ENCODE assay signal across 12 mouse cellular contexts in genomic region chr4:147399505-147399904, GRCm38 (mm10). TPM values are rescaled to one million over a fixed set of nuclear protein-coding genes. Genes with fewer than 3 reads are reported as not detected.
DNase-seq lines count a peak whose midpoint lies in the region; ATAC-seq and TF ChIP-seq lines count a peak whose summit lies in the region.
"Not testable (repeated sequence)": the region's sequence is repeated elsewhere in the genome, so short reads cannot be mapped to it uniquely, and the experiment has no call there.
"Had no signal": no experiment of that assay in that cellular context is flagged by ENCODE, and none has a peak within 500 bp of the region (broad histone marks: within the 10 kb centered on the region; RNA-seq: fewer than 3 reads in every experiment).

No protein-coding gene starts in this region.

- not testable (repeated sequence) for H3K27ac ChIP-seq in limb, embryonic 11.5 days (replicated peaks; ENCODE audit: low read depth, low read length); testis, adult 2 months (ENCODE audit: control insufficient read depth, insufficient read depth, low read depth, low read length)

- TF ChIP-seq POLR2A in testis, adult 2 months (IDR thresholded peaks at IDR 0.05; ENCODE audit: control insufficient read depth, low read depth, low read length) = not testable (repeated sequence)

- H3K4me1 ChIP-seq in limb, embryonic 11.5 days (ENCODE audit: control insufficient read depth, insufficient read depth, low read length); testis, adult 2 months (ENCODE audit: control insufficient read depth, insufficient read depth, low read length): not testable (repeated sequence)

- not testable (repeated sequence) for H3K9ac ChIP-seq in limb, embryonic 11.5 days (ENCODE audit: low read length)

- not testable (repeated sequence) for TF ChIP-seq CTCF in testis, adult 2 months (IDR thresholded peaks at IDR 0.05; ENCODE audit: control insufficient read depth, insufficient read depth, insufficient replicate concordance, low read depth, low read length)

- not testable (repeated sequence) for H3K27me3 ChIP-seq in limb, embryonic 11.5 days (ENCODE audit: control insufficient read depth, insufficient read depth, low read length); testis, adult 2 months (ENCODE audit: control insufficient read depth, insufficient read depth, low read length)

- not testable (repeated sequence) for H3K4me3 ChIP-seq in limb, embryonic 11.5 days (ENCODE audit: low read depth, low read length)
- peak overlapping the region; percentile 1; the same call in 1 of the 2 replicates for H3K4me3 ChIP-seq in testis, adult 2 months (ENCODE audit: control insufficient read depth, low read depth, low read length)

- not testable (repeated sequence) for H3K4me2 ChIP-seq in limb, embryonic 11.5 days (ENCODE audit: low read depth, severe bottlenecking)

- not testable (repeated sequence) for ATAC-seq in limb, embryonic 11.5 days (ENCODE audit: insufficient number of reproducible peaks, low FRiP score, low TSS enrichment, low read depth)

- peaks cover 31% of the 10 kb centered on the region for H3K9me3 ChIP-seq in limb, embryonic 11.5 days (ENCODE audit: control insufficient read depth, low read length)

- WGBS in limb, embryonic 11.5 days = 81% methylated on average over 3 of the region's 3 CpGs

- DNase-seq in R1 (ENCODE audit: low read depth, low spot score) = peak; percentile 19
- DNase-seq in ZHBTc4 (ENCODE audit: low read depth, low spot score) = peak; percentile 5
- DNase-seq in heart, adult 11 months = peak; percentile 89
- peak; percentile 19 for DNase-seq in limb, embryonic 11.5 days (ENCODE audit: low spot score)
- peak; percentile 1 for DNase-seq in thymus, postnatal 0 days (ENCODE audit: low spot score)
- DNase-seq in yolk sac, embryonic 10.5 days (ENCODE audit: low spot score) = peak; percentile 1

- not testable (repeated sequence) for H3K36me3 ChIP-seq in limb, embryonic 11.5 days (ENCODE audit: control insufficient read depth, insufficient read depth, low read length); testis, adult 2 months (ENCODE audit: control insufficient read depth, insufficient read depth, low read length)

RNA-seq across cellular contexts. Expression of gene Zfp978, which starts 38.4 kb away (rescaled TPM):
- not detected in 2 replicates for polyA plus RNA-seq in limb, embryonic 11.5 days (2014; fragmentation: Nextera tagmentation; extraction: Ambion mirVana)
- polyA plus RNA-seq in testis, adult 2 months (2012; rRNA removed) = 0.57 TPM in 1 of 2 replicates, not detected in the other
- polyA plus RNA-seq in thymus, postnatal 0 days (2015; fragmentation: Nextera tagmentation; extraction: Ambion mirVana) = not detected in 2 replicates
- polyA plus RNA-seq: adrenal gland, adult 2 months; brain, embryonic 14.5 days; CD4-positive, CD25-positive, alpha-beta regulatory T cell, adult 4 months; cerebellum, adult 2 months; G1E had no signal

Comparison
In these comparisons a context has a peak if more than half of its experiments do, and no peak if none do; other contexts are left out.
1. DNase-seq: peak in every context shown above with its lines; median percentile 89 in heart, adult 11 months; 19 in R1; 19 in limb, embryonic 11.5 days; 5 in ZHBTc4; 1 in thymus, postnatal 0 days; 1 in yolk sac, embryonic 10.5 days.